9 mouse cellular contexts compared by ENCODE assay signal in the genomic region with DNA sequence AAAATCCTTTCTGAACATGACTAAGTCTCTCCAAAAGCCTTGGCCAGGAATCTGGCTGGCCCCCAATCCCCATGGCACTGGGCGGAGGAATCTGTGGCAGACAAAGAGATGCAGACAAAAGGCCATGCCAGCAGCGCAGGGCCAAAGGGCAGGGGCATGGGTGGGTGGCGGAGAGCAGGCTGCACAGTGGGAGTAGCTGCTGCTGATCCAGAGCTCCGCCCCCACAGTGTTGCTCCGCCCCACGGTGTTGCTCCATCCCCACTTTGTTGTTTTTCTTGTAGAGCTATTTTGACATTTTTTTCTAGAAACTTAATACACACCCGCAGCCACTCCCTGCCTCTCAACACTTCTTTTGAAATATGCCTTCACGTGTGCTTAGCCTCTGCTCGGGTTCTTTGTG. TPM values are rescaled to one million over a fixed set of nuclear protein-coding genes. Genes with fewer than 3 reads are reported as not detected.
DNase-seq lines count a peak whose midpoint lies in the region; ATAC-seq lines count a peak whose summit lies in the region.
"Had no signal": no experiment of that assay in that cellular context is flagged by ENCODE, and none has a peak within 500 bp of the region (broad histone marks: within the 10 kb centered on the region; RNA-seq: fewer than 3 reads in every experiment).

No protein-coding gene starts in this region.

- intact Hi-C loops in gastrocnemius, postnatal 14 days (cut with DNase I; ENCODE audit: low total_unique reads): no loop called here

- peak; percentile 93 for DNase-seq in adrenal gland, postnatal 14 days
- DNase-seq in gastrocnemius, postnatal 14 days: peak; percentile 86
- peak; percentile 65 for DNase-seq in kidney, adult 18-20 months
- DNase-seq in lung, postnatal 25 days (ENCODE audit: low spot score): peak; percentile 59
- DNase-seq in testis, postnatal 10 days (ENCODE audit: low spot score): peak; percentile 79
- no peak for DNase-seq in spleen, adult 12 weeks (ENCODE audit: low spot score)

- H3K27ac ChIP-seq in intestine, embryonic 16.5 days (ENCODE audit: low read length): no peak overlapping the region
- H3K27ac ChIP-seq in intestine, embryonic 15.5 days: no peak overlapping the region

- no peak overlapping the region for H3K4me2 ChIP-seq in intestine, embryonic 16.5 days (ENCODE audit: low read depth, low read length)
- H3K4me2 ChIP-seq in intestine, embryonic 15.5 days (replicated peaks): no peak overlapping the region

- no peaks in the 10 kb centered on the region for H3K4me1 ChIP-seq in intestine, embryonic 16.5 days (ENCODE audit: control insufficient read depth, insufficient read depth, low read length)
- peaks cover 3% of the 10 kb centered on the region; the same call in 1 of the 2 replicates for H3K4me1 ChIP-seq in intestine, embryonic 15.5 days (replicated peaks)

- no peaks in the 10 kb centered on the region for H3K36me3 ChIP-seq in intestine, embryonic 16.5 days (ENCODE audit: control insufficient read depth, insufficient read depth, low read length)
- H3K36me3 ChIP-seq in intestine, embryonic 15.5 days: no peaks in the 10 kb centered on the region

- WGBS in intestine, embryonic 16.5 days: 24% methylated on average over 9 of the region's 9 CpGs
- 30% methylated on average over 9 of the region's 9 CpGs for WGBS in intestine, embryonic 15.5 days

- no peak overlapping the region for H3K9ac ChIP-seq in intestine, embryonic 16.5 days (ENCODE audit: low read depth, low read length)
- H3K9ac ChIP-seq in intestine, embryonic 15.5 days: no peak overlapping the region

- ATAC-seq in intestine, embryonic 16.5 days: peak; percentile 58; the same call in 1 of the 2 replicates
- ATAC-seq in intestine, embryonic 15.5 days: no peak

- no peak overlapping the region for H3K4me3 ChIP-seq in intestine, embryonic 16.5 days (ENCODE audit: low read length)
- no peak overlapping the region for H3K4me3 ChIP-seq in intestine, embryonic 15.5 days (replicated peaks)
- H3K4me3 ChIP-seq: erythroblast, embryonic 14.5 days had no signal

- H3K9me3 ChIP-seq in intestine, embryonic 16.5 days (ENCODE audit: control insufficient read depth, low read length): no peaks in the 10 kb centered on the region
- H3K9me3 ChIP-seq in intestine, embryonic 15.5 days: no peaks in the 10 kb centered on the region

- H3K27me3 ChIP-seq in intestine, embryonic 16.5 days (replicated peaks; ENCODE audit: control insufficient read depth, insufficient read depth, low read length): no peaks in the 10 kb centered on the region
- H3K27me3 ChIP-seq in intestine, embryonic 15.5 days (replicated peaks): no peaks in the 10 kb centered on the region

RNA-seq across cellular contexts. Expression of gene Syne3, which starts 31.2 kb away (rescaled TPM):
- 0.51 and 0.66 TPM in 2 replicates for polyA plus RNA-seq in intestine, embryonic 16.5 days (2015; fragmentation: Nextera tagmentation; extraction: Ambion mirVana)
- 0.50 and 0.76 TPM in 2 replicates for polyA plus RNA-seq in intestine, embryonic 15.5 days (2015; fragmentation: Nextera tagmentation; extraction: Ambion mirVana)
- 8.4 and 10.2 TPM in 2 replicates for total RNA-seq in adrenal gland, postnatal 14 days (2021)
- total RNA-seq in gastrocnemius, postnatal 14 days (2021): 1 to 10 TPM; 5.7 TPM

RNA-seq across cellular contexts. Expression of gene Glrx5, which starts 54.1 kb away (rescaled TPM):
- polyA plus RNA-seq in intestine, embryonic 16.5 days (2015; fragmentation: Nextera tagmentation; extraction: Ambion mirVana): 185 and 199 TPM in 2 replicates
- polyA plus RNA-seq in intestine, embryonic 15.5 days (2015; fragmentation: Nextera tagmentation; extraction: Ambion mirVana): 184 and 190 TPM in 2 replicates
- total RNA-seq in adrenal gland, postnatal 14 days (2021): 172 and 183 TPM in 2 replicates
- total RNA-seq in gastrocnemius, postnatal 14 days (2021): 10 to 100 TPM; 66.0 to 67.1 TPM
